Mouse (Mus musculus) adrenal gland, postnatal 14 days (tissue): Measurements from ENCODE around the gene Sidt1. TPM values are rescaled to one million over a fixed set of nuclear protein-coding genes. Genes with fewer than 3 reads are reported as not detected.
A peak's percentile ranks its signal among the peaks of the same experiment; 100 is the strongest.

Source experiments
- DNase-seq: peaks from one replicate; pipeline ENCODE4 v3.0.0; 2021; ENCODE audit warnings: mixed read lengths
- long read RNA-seq, 2 experiments: library from polyadenylated mRNA; stranded (forward); transcript quantifications; one replicate each; pipeline ENCODE4 v2.0.0; 2021
- total RNA-seq: library from RNA; stranded (reverse); gene quantifications from 2 replicates; pipeline ENCODE4 v1.2.3, GENCODE M21; 2021

The Sidt1 gene
- total RNA-seq = 11.3 and 12.6 TPM in 2 replicates
- long read RNA-seq, experiment 1, full-length matches to known transcripts = 2 of 7 reads
- long read RNA-seq, experiment 1, partial matches to known transcripts = 2 of 7 reads
- long read RNA-seq, experiment 1, other reads (novel, unspliced or antisense) = 3 of 7 reads
- long read RNA-seq, experiment 2, partial matches to known transcripts = 3 of 9 reads
- long read RNA-seq, experiment 2, other reads (novel, unspliced or antisense) = 6 of 9 reads

DNA sequence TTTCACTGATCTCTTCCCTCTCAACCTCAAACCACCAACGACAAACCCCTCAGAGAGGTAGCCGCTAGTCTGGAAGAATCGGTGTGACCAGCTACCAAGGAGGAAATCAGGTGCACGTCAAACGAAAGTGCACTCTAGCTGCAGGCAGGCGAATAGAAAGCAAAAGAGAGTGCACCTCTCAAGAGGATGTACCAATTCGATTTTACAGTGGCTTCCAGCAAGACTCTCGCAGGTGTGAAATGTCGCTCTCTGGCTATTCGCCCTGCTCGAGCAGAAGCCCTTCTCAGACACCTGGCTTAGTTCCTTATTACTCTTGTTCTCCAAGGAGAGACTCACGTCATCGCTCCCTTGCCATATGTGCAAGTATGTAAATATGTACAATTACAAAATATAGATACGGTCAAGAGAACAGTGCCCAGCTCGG lies at the start of gene Sidt1:
Gene Sidt1, minus strand, starts transcription at position 336 of the 424 bp plus-strand sequence.
- peak; percentile 12 for DNase-seq

- DNase-seq = no peak
Measured at GRCm38 (mm10) chr16:44381578-44381977, 48.6 kb upstream of the Sidt1 start.

DNA sequence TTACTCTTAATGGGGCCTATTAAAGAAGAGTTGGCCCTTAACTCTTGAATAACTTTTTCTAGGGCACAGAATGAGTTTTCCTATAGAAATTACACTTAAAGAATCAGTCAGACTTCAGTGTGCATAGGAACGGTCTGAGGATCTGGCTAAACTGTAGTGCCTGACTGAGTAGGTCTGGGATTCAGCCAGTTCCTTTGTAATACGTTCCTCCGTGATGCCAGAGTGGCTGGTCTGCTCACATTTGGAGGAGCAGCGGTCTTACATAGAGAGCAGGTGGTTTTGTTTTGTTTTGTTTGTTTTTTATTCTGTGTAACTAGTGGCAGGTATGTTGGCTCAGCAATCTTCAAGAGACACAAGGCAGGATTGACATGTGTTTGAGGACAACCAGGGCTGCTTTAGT lies 47.0 kb upstream of the Sidt1 start:
- DNase-seq = no peak

GRCm38 (mm10) chr16:44375459-44375858 lies 42.5 kb upstream of the Sidt1 start:
- DNase-seq = no peak

GRCm38 (mm10) chr16:44365522-44365921 lies 32.5 kb upstream of the Sidt1 start:
- no peak for DNase-seq

DNA sequence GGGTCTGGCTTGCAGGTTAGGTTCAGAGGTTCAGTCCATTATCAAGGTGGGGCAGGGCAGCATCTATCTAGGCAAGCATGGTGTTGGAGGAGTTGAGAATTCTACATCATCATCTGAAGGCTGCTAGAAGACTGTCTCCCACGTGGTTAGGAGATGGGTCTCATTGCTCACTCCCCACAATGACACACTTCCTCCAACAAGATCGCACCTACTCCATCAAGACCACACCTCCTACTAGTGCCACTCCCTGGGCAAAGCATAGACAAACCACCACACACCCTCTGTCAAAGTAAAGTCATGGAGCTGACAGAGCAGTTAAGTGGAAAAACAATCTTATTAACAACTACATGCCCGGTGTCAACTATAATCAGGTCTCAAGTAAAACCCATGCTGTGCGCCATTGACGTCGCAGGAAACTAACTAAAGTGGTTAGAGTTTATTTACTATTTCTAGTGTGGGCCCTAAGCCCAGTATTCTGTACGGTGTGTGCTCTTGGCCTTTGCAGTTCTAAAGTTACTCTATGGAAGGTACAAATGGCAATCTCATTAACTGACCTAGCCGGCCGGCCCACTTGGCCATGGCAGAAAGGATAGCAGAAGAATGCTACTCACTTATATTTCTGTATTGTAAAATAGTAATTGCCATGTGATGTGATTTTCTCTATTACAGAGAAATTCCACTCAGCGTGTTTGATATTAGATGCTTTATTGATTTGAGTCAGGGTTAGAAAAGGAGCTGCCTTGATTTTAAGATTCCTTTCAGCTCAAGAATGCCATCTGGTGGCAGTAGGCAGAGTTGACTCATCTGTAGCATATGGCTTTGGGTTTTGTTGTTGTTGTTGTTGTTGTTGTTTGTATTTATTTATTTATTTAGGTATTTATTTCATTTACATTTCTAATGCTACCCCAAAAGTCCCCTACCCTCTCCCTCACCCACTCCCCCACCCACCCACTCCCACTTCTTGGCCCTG lies 29.2 kb upstream of the Sidt1 start:
- DNase-seq = peak; percentile 36

GRCm38 (mm10) chr16:44357571-44358268 lies 24.7 kb upstream of the Sidt1 start:
- DNase-seq = peak; percentile 63

DNA sequence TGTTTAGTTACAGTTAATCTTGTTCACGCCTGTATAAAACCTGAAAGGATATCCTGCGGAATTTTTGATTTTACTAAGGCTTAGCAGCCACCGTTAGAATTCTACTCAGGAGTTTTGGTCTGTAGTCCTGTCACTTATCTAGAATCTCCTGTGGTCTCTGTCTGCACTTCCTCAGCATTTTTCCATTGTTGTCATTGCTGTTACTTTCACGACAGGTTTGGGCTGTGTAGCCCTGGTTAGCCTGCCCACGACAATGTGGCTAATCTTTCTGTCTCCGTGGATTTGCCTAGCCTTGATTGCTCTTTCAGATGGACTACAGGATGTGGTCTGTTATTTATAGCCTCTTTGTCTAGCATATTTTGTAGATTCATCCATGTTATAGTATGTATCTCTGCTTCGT lies 23.3 kb upstream of the Sidt1 start:
- no peak for DNase-seq

- no peak for DNase-seq
Measured at GRCm38 (mm10) chr16:44349801-44350397, 16.9 kb upstream of the Sidt1 start.

- peak; percentile 98 for DNase-seq
Measured at GRCm38 (mm10) chr16:44347071-44347901, 14.3 kb upstream of the Sidt1 start, which contains the start of gene Spice1. Gene Spice1, plus strand, starts transcription at chr16:44347121.

DNA sequence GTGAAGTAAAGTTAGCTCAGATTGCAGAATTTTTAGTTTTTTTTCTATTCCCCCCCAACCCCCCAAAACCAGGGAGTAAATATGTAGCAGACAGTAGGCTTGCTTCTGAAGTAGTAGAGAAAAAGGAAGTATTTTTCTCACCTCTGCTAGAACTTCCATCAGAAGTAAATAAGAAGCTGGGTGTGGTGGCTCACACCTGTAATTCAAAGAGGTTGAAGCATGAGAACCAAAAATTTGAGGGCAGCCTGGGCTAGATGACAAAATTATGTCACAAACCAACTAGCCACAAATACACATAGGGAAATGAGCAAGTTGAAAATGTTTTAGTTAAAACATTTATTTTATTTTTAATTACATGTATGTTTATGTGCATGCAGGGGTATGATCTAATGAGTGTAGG lies 4.5 kb upstream of the Sidt1 start:
- no peak for DNase-seq

- DNase-seq = peak; percentile 45
Measured at GRCm38 (mm10) chr16:44331995-44332860, 768 bp downstream of the Sidt1 start.

DNA sequence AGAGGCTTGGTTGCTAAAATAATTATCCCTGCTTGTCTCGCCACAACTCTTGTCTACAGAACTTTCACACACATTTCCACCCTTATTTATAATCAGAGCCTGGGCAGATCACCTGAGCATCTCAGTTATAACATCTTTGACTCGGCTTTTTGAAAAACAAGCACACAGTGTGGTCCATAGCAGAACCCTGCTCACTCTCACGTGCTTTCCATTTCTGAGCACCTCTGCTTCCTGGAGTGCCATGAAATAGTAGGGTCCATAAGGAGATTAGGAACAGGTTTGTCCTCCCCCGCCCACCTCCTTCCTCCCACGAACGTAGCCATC lies 1.4 kb downstream of the Sidt1 start:
- no peak for DNase-seq

GRCm38 (mm10) chr16:44331154-44331553 lies 1.8 kb downstream of the Sidt1 start:
- no peak for DNase-seq

GRCm38 (mm10) chr16:44330657-44331056 lies 2.3 kb downstream of the Sidt1 start:
- DNase-seq = no peak

GRCm38 (mm10) chr16:44328644-44329043 lies 4.4 kb downstream of the Sidt1 start:
- no peak for DNase-seq

- no peak for DNase-seq
Measured at GRCm38 (mm10) chr16:44320232-44320631, 12.8 kb downstream of the Sidt1 start.

- no peak for DNase-seq
Measured at GRCm38 (mm10) chr16:44316350-44316749, 16.6 kb downstream of the Sidt1 start.

DNA sequence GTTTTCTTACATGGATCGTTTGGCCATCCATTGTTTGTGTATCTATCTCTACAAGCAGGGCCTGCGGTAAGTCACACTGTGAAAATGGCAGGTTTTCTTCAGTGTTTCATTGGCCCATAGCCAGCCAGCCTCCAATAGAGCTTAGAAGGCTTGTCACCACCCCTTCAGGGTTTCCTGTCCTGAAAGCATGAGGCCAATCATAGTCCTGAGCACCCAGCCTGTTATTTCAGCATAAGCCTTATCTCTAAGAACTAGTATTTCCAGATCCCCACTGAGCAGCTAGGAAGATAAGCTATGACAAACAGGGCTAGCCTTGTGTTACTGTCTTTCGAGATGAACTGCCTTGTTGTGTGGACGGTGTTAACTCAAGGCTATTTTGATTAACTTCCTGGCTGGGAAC lies 19.6 kb downstream of the Sidt1 start:
- no peak for DNase-seq

DNA sequence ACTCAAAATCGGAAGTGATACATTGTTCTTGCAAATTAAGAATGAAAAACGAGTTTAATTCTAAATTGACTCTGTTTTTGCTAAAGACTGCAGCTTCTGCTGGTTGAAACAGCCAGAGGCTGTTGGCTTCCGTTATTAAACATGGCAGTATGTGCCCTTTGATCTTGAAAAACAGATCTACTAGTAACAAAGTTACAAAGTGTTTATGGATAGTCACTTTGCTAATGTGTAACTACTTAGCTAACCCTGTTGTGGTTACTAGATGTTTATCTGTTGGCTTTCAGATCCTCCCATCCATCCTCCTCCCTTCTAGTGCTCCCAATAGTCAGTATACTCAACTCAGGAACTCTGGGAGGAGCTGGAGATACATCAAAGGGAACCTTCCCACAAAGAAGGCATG lies 27.4 kb downstream of the Sidt1 start:
- no peak for DNase-seq

GRCm38 (mm10) chr16:44303822-44304221 lies 29.2 kb downstream of the Sidt1 start:
- DNase-seq = no peak
